Mouse (Mus musculus): ENCODE results near the gene Syt12.

DNA sequence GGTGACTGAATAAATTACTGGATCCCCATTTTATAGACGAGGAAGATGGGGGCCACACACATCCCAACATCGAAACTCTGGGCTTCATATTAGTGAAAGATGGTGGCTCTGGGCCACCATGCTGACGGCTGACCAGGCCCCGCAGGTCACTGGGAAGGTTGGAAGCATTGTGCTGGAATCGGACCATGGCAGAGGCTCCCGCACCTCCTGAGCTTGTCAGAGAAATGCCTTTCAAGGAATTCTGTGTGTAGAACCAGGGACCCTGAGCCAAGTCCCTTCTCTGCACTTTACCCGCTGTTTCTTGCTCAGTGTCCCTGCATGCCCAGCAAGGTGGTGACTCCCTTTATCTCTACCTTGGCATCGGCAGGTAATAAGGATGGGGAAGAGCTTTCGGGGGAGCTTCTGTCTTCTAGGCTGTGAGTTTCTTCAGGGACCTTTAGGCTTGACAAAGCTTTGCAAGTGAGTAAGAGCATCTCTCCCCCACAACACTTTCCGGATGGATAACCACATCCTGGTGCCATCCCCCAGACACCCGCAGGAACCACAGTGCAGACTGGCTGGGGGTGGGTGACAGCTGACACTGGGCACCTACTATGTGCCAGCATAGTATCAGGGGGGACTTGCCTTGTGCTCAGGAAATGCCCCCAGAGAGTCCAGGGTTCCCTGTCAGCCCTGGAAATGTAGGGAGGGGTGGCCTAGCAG lies 1.9 kb downstream of the Syt12 start:
- TF ChIP-seq CTCF (IDR thresholded peaks at IDR 0.05) = no peak
- no peak for TF ChIP-seq EP300 (IDR thresholded peaks at IDR 0.05)
